Mouse (Mus musculus) kidney, adult 2 months (tissue): ENCODE data around the gene Nceh1. TPM values are rescaled to one million over a fixed set of nuclear protein-coding genes. Genes with fewer than 3 reads are reported as not detected.
A peak's percentile ranks its signal among the peaks of the same experiment; 100 is the strongest.
"Not testable (repeated sequence)": the region's sequence is repeated elsewhere in the genome, so short reads cannot be mapped to it uniquely, and the experiment has no call there.

ENCODE experiments used
- DNase-seq: peaks from one replicate; pipeline ENCODE4 v3.0.0; 2021
- H3K27ac ChIP-seq: fragments of 200-500 bp; 2 replicates; pipeline ENCODE4 v1.5.1; 2012; ENCODE audit warnings: low read depth, low read length, control low read depth, inconsistent platforms; ENCODE audit not compliant: insufficient read depth
- H3K27me3 ChIP-seq: fragments of 200-500 bp; replicated peaks from 2 replicates; pipeline ENCODE4 v1.6.1; 2012; ENCODE audit warnings: mild to moderate bottlenecking, moderate library complexity, low read length, inconsistent platforms; ENCODE audit not compliant: control insufficient read depth, insufficient read depth
- H3K36me3 ChIP-seq: fragments of 200-500 bp; 2 replicates; pipeline ENCODE4 v1.6.1; 2012; ENCODE audit warnings: mild to moderate bottlenecking, moderate library complexity, low read length, inconsistent platforms; ENCODE audit not compliant: control insufficient read depth, insufficient read depth
- H3K4me1 ChIP-seq: fragments of 200-500 bp; 2 replicates; pipeline ENCODE4 v1.6.1; 2011; ENCODE audit warnings: low read length; ENCODE audit not compliant: control insufficient read depth, insufficient read depth
- H3K4me3 ChIP-seq: fragments of 200-500 bp; 2 replicates; pipeline ENCODE4 v1.5.1; 2011; ENCODE audit warnings: mild to moderate bottlenecking, low read depth, low read length, control low read depth; ENCODE audit not compliant: insufficient read depth
- CTCF ChIP-seq: fragments of 200-500 bp; conservative IDR thresholded peaks from 2 replicates; pipeline ENCODE4 v1.5.1; 2011; ENCODE audit warnings: low read depth, mild to moderate bottlenecking, control low read depth, low read length, moderate library complexity, mixed read lengths; ENCODE audit not compliant: insufficient read depth, insufficient read length
- POLR2A ChIP-seq: fragments of 200-500 bp; IDR thresholded peaks from one replicate; pipeline ENCODE4 v1.6.1; 2011; ENCODE audit warnings: low read depth, low read length, control low read depth
- WGBS: fragments of 180-500 bp; shearing (Covaris S2); methylation state at CpG from one replicate; pipeline ENCODE4 v1.1.7; 2018; 5-methylcytosine and 5-hydroxymethylcytosine counted together
- polyA plus RNA-seq: library from polyadenylated mRNA; depleted of rRNA; stranded (reverse); fragments of >200 nt; gene quantifications from 2 replicates; pipeline ENCODE4 v1.2.3, GENCODE M21; 2012

The Nceh1 gene
- polyA plus RNA-seq, 1 experiment: 141 TPM

DNA sequence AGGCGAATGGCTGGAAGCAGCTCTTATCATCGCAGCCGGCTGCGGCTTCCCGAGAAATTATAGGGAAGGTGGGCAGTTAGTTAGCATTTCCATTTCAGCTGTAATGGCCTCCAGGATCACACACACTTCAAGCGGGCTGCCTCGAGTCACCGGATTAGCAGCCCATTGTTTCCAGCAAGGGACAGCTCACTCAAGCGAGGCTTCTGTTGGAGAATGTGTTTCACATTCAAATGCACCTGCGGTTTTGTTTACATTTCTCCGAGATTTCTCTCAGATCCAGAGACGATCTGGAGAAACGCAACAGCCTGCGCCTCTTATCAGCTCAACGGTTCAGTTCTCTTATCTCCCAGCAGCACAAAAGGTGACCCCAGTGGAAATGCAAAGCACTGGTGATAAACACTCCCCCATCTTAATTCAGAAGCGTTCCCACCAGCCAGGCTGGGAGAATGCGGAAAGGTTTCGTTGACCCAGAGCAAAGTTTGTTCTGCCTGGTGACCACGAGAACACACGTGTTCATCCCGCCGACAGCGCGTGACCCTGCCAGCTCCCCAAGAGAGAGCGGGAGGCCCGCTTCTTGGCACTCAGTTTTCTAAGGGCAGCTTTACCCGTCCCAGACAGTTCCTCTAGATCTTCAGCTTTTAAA, 100.4 kb downstream of the Nceh1 start:
- H3K4me3 ChIP-seq: no peak overlapping the region
- no peaks in the 10 kb centered on the region for H3K27me3 ChIP-seq
- TF ChIP-seq CTCF: no peak
- TF ChIP-seq POLR2A: no peak
- DNase-seq: peak; percentile 88
- no peaks in the 10 kb centered on the region for H3K36me3 ChIP-seq
- peaks cover 26% of the 10 kb centered on the region for H3K4me1 ChIP-seq
- peak overlapping the region; percentile 92 for H3K27ac ChIP-seq
- WGBS: 25% methylated on average over 27 of the region's 27 CpGs

DNA sequence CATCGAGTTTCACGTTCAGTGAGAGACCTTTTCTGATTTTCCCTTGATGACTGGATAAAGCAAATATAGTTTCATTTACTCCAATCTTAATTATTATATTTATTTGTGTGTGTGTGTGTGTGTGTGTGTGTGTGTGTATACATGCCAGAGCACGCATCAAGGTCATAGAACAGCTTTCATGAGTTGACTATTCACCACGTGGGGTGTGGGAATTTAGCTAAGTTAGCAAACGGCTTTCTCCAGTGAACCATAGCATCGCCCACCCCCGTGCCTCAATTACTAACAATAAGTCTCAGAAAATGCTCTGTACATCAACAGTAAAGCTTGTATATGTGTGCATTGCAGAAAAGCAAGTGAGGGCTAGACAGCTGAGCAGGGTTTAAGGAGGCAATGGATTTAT, 101.0 kb downstream of the Nceh1 start:
- peaks cover 30% of the 10 kb centered on the region for H3K4me1 ChIP-seq
- no peak for TF ChIP-seq POLR2A
- TF ChIP-seq CTCF: no peak
- DNase-seq: peak; percentile 59
- 30% methylated on average over 7 of the region's 7 CpGs for WGBS
- no peaks in the 10 kb centered on the region for H3K27me3 ChIP-seq
- H3K36me3 ChIP-seq: no peaks in the 10 kb centered on the region
- peak overlapping the region; percentile 92 for H3K27ac ChIP-seq
- no peak overlapping the region for H3K4me3 ChIP-seq

GRCm38 (mm10) chr3:27284227-27284626, 101.5 kb downstream of the Nceh1 start:
- DNase-seq: peak; percentile 49

DNA sequence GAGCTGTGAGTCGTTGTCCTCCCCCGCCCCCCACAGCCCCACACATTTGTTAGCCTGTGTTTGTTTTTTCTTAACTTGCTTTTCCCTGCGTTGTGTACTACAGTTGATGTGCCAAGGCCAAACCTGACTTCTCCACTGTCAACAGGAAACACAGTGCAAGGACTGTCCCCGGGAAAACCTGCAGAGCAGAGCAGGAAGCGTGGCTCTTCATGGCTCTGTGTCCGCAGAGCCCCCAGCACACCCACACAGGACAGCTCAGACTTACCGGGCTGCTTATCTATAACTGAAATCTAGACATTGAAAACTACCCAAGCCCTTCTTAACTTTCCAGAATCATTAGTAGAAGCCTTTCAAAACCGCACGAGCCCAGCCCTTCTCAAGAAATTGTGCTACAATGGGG, 102.3 kb downstream of the Nceh1 start:
- WGBS: 50% methylated on average over 9 of the region's 9 CpGs
- peak; percentile 75 for DNase-seq

More at GRCm38 (mm10) chr3:27284227-27284626, 101.5 kb downstream of the Nceh1 start:
- H3K4me1 ChIP-seq: peaks cover 28% of the 10 kb centered on the region
- no peaks in the 10 kb centered on the region for H3K27me3 ChIP-seq
- H3K27ac ChIP-seq: peak overlapping the region; percentile 92; the same call in 1 of the 2 replicates
- H3K36me3 ChIP-seq: no peaks in the 10 kb centered on the region
- TF ChIP-seq CTCF (peak; percentile 29; the same call in 1 of the 2 replicates), POLR2A (no peak)
- 87% methylated on average over 5 of the region's 5 CpGs for WGBS
- H3K4me3 ChIP-seq: no peak overlapping the region

DNA sequence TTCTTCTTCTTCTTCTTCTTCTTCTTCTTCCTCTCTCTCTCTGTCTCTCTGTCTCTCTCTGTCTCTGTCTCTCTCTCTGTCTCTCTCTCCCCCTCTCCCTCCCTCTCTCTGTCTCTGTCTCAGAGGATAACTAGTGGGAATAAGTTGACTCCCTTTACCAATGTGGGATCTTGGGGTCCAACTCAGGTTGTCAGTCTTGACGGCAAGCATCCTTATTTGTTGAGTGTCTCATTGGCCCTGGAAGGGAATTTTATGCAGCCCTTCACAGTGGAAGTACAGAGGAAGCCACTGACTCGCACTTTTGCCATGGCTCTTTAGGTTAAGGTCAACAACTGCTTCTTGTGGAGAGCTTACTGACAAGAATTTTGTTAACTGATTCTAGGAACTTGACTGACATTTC, 105.5 kb downstream of the Nceh1 start:
- Histone ChIP-seq H3K27me3 (no peaks in the 10 kb centered on the region), H3K4me3 (no peak overlapping the region), H3K4me1 (peaks cover 12% of the 10 kb centered on the region), H3K27ac (peak overlapping the region; percentile 84), H3K36me3 (no peaks in the 10 kb centered on the region)
- 69% methylated on average over 2 of the region's 2 CpGs for WGBS
- TF ChIP-seq POLR2A (no peak), CTCF (no peak)
- no peak for DNase-seq

More for the DNA sequence above, 102.3 kb downstream of the Nceh1 start:
- no peaks in the 10 kb centered on the region for H3K27me3 ChIP-seq
- peak overlapping the region; percentile 79 for H3K27ac ChIP-seq
- no peaks in the 10 kb centered on the region for H3K36me3 ChIP-seq
- TF ChIP-seq CTCF: no peak
- no peak for TF ChIP-seq POLR2A
- no peak overlapping the region for H3K4me3 ChIP-seq
- H3K4me1 ChIP-seq: peaks cover 32% of the 10 kb centered on the region

GRCm38 (mm10) chr3:27288909-27289308, 106.1 kb downstream of the Nceh1 start:
- WGBS: 31% methylated on average over 8 of the region's 8 CpGs
- no peaks in the 10 kb centered on the region for H3K27me3 ChIP-seq
- peak; percentile 86 for DNase-seq
- peaks cover 10% of the 10 kb centered on the region for H3K4me1 ChIP-seq
- no peaks in the 10 kb centered on the region for H3K36me3 ChIP-seq
- peak overlapping the region; percentile 84 for H3K27ac ChIP-seq
- TF ChIP-seq CTCF (no peak), POLR2A (no peak)
- H3K4me3 ChIP-seq: no peak overlapping the region

- no peak overlapping the region for H3K4me3 ChIP-seq
- peaks cover 10% of the 10 kb centered on the region for H3K4me1 ChIP-seq
- no peak overlapping the region for H3K27ac ChIP-seq
- TF ChIP-seq CTCF (no peak), POLR2A (no peak)
- 94% methylated on average over 5 of the region's 5 CpGs for WGBS
- H3K27me3 ChIP-seq: no peaks in the 10 kb centered on the region
- no peaks in the 10 kb centered on the region for H3K36me3 ChIP-seq
- no peak for DNase-seq
Observed at GRCm38 (mm10) chr3:27290285-27290684, 107.5 kb downstream of the Nceh1 start.

DNA sequence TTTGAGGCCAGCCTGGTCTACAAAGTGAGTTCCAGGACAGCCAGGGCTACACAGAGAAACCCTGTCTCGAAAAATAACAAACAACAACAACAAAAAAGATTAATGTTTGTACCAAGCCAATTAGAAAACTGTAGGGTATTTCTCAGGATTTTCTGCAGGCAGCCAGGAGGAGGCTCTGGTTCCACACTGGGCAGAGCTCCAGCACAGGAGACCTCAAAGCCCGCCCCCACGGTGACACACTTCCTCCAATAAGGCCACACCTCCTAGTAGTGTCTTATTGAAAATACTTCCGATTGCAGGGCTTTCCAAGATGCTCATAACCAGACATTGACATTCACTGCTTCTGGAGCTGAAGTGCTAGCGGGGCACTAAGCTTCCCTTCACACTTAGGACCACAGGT, 108.2 kb downstream of the Nceh1 start:
- not testable (repeated sequence) for H3K27ac ChIP-seq, H3K36me3 ChIP-seq, H3K4me1 ChIP-seq, H3K27me3 ChIP-seq, H3K4me3 ChIP-seq
- DNase-seq: peak; percentile 60
- WGBS: 83% methylated on average over 5 of the region's 5 CpGs

- not testable (repeated sequence) for H3K27me3 ChIP-seq
- 84% methylated on average over 4 of the region's 4 CpGs for WGBS
Observed at GRCm38 (mm10) chr3:27291411-27291810, 108.6 kb downstream of the Nceh1 start.

More at GRCm38 (mm10) chr3:27291411-27291810, 108.6 kb downstream of the Nceh1 start:
- not testable (repeated sequence) for H3K36me3 ChIP-seq, H3K4me1 ChIP-seq, H3K27ac ChIP-seq, H3K4me3 ChIP-seq
- DNase-seq: peak; percentile 43
